Mouse (Mus musculus) G1E (cell line): Measurements from ENCODE around the gene Fam118b. TPM values are rescaled to one million over a fixed set of nuclear protein-coding genes. Genes with fewer than 3 reads are reported as not detected.

ENCODE experiments used
- ATAC-seq: 2 replicates; pipeline ENCODE4 v1.8.0; 2016; ENCODE audit warnings: mild to moderate bottlenecking; ENCODE audit not compliant: insufficient number of reproducible peaks, poor library complexity, low FRiP score, severe bottlenecking; ENCODE audit errors: extremely low read depth
- DNase-seq: peaks from one replicate; pipeline ENCODE4 v3.0.0; 2012; ENCODE audit warnings: low spot score
- H3K27me3 ChIP-seq: 2 replicates; pipeline ENCODE4 v1.6.1; 2012; ENCODE audit warnings: mild to moderate bottlenecking, low read length, inconsistent platforms; ENCODE audit not compliant: insufficient read depth
- H3K36me3 ChIP-seq: replicated peaks from 2 replicates; pipeline ENCODE3; 2012; ENCODE audit warnings: mild to moderate bottlenecking, inconsistent platforms
- H3K4me1 ChIP-seq: 2 replicates; pipeline ENCODE4 v1.6.1; 2012; ENCODE audit warnings: low read depth, low read length, inconsistent platforms, mixed read lengths; ENCODE audit not compliant: insufficient read depth
- H3K4me3 ChIP-seq: 2 replicates; pipeline ENCODE4 v1.5.1; 2012; ENCODE audit warnings: low read depth, mild to moderate bottlenecking, inconsistent platforms, low read length, moderate library complexity, mixed read lengths
- H3K9me3 ChIP-seq: replicated peaks from 2 replicates; pipeline ENCODE4 v1.6.1; 2012; ENCODE audit warnings: inconsistent platforms
- CTCF ChIP-seq: IDR thresholded peaks from 2 replicates; pipeline ENCODE4 v1.5.1; 2012; ENCODE audit warnings: low read depth, low read length, inconsistent platforms, mixed read lengths
- GATA1 ChIP-seq: IDR thresholded peaks from 2 replicates; pipeline ENCODE4 v1.6.1; 2012; ENCODE audit warnings: borderline replicate concordance, low read length, inconsistent platforms, mixed read lengths
- GATA2 ChIP-seq: IDR thresholded peaks from 2 replicates; pipeline ENCODE4 v1.6.1; 2012; ENCODE audit warnings: low read depth, low read length, inconsistent platforms, borderline replicate concordance
- POLR2AphosphoS5 ChIP-seq: IDR thresholded peaks from 2 replicates; pipeline ENCODE4 v1.6.1; 2012; ENCODE audit warnings: low read depth, low read length, inconsistent platforms; ENCODE audit not compliant: insufficient replicate concordance
- TAL1 ChIP-seq: conservative IDR thresholded peaks from 2 replicates; pipeline ENCODE4 v1.6.1; 2012; ENCODE audit warnings: low read depth, low read length, inconsistent platforms, mixed read lengths
- polyA plus RNA-seq: library from polyadenylated mRNA; stranded (reverse); fragments of >175 nt; gene quantifications from 2 replicates; pipeline ENCODE4 v1.2.3, GENCODE M21; 2012
- total RNA-seq, 2 experiments: library from RNA; stranded (forward) in 1 of 2; stranded (reverse) in 1 of 2; fragments of 200-1000 nt in 1 of 2; fragments of >200 nt in 1 of 2; fragmentation: Nextera tagmentation in 1 of 2; gene quantifications; 2 replicates each; pipeline ENCODE4 v1.2.3; 2014 to 2017

Fam118b gene
- total and polyA plus RNA-seq, 3 experiments = 9.5 to 44.0 (median 38.7) TPM

DNA sequence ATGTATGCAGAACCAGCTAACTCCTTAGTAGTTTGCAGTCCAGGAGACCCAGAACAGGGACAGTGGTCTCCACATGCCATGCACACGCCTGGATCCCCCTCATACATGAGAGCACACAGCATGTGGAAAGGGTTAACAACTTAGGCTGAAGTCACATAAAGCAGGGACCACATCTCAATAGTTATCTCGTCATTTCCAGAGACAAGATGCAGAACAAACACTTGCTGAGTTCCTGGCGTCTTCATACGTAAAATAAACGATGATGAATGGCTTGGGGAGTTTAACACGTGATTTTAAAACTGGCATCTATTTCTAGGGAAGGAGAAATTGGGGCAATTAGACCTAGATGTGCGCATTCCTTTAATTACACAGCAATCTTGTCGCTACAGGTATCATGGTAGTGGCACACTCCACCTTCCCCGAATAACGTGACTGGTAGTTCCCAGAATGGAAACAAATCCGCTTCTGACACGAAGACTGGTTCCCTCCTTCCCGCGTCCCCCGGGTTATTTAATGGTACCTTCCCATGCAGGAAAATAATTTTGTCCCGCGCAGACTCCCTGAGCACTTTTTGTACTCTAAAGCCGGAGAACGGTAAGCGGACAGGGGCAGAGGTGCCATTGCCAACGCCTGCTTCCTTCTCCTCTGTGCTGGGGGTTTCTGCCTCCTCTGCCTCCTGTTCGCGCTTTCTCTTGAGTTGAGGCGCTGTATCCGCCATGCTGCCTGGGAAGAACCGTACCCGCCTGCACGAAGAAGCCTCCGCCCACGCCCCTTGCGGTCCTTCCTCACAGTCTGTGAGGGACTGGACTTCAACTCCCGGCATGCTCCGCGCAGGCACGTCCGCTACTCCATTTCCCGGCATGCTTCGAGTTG, 92.1 kb downstream of the Fam118b start, which contains the start of gene Dcps:
TSS of gene Dcps (minus strand) at position 811 of the 873 bp plus-strand sequence.
- Histone ChIP-seq H3K4me1 (peaks cover 16% of the 10 kb centered on the region), H3K27me3 (no peaks in the 10 kb centered on the region), H3K9me3 (no peaks in the 10 kb centered on the region), H3K4me3 (peak within 1 kb of the TSS; percentile 73), H3K36me3 (peaks cover 32% of the 10 kb centered on the region)
- peak; percentile 86 for ATAC-seq
- TF ChIP-seq POLR2AphosphoS5 (no peak; the same call in 1 of the 2 replicates), GATA1 (no peak), TAL1 (no peak), CTCF (no peak), GATA2 (no peak)
- DNase-seq = peak; percentile 66

DNA sequence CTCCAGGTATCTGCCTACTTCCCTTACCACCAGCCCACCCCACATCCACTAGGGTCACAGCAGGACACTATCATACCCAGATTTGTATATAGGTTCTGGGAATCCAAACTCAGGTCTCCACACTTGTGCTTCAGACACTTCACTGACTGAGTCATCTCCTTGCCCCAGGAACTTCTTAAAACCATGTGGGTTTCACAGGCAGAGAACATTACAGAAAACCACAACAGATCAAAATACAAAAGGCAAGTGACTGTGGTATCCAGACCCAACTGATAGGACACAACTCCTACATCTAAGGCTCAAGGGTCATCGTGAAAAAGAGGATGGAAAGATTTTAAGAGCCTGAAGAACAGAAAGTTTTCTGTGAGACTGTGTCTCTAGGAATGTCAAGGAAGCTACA, 94.3 kb downstream of the Fam118b start:
- ATAC-seq (no peak), DNase-seq (no peak)
- TF ChIP-seq GATA1 = no peak
- no peaks in the 10 kb centered on the region for H3K9me3 ChIP-seq
- peaks cover 52% of the 10 kb centered on the region for H3K36me3 ChIP-seq
- H3K27me3 ChIP-seq = no peaks in the 10 kb centered on the region
- no peak overlapping the region for H3K4me3 ChIP-seq
- peaks cover 16% of the 10 kb centered on the region for H3K4me1 ChIP-seq

DNA sequence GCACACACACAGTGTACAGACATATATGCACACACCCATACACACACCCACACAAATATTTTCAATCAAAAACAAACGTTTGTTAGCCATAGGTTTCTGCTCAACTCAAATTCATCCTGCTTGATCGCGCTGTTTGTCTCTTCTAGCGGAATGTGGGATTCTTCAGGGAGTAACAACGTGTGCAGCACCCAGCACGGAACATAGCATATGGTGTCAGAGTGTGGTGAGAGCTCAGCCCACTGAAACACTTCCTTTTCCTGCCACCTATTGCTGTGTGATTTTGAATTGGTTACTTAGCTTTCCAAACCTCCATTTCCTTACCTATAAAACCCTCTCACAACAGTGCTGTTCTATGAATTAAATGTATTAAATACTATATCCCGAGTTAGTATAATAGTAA, 97.5 kb downstream of the Fam118b start:
- DNase-seq (no peak), ATAC-seq (no peak)
- H3K36me3 ChIP-seq = peaks cover 81% of the 10 kb centered on the region
- TF ChIP-seq GATA2 (no peak), POLR2AphosphoS5 (no peak), CTCF (no peak)
- H3K4me3 ChIP-seq = no peak overlapping the region
- H3K4me1 ChIP-seq = peaks cover 13% of the 10 kb centered on the region
- H3K27me3 ChIP-seq = no peaks in the 10 kb centered on the region
- no peaks in the 10 kb centered on the region for H3K9me3 ChIP-seq

Other genes with a start within 250 kb of the Fam118b start
- gene St3gal4, start 148.5 kb downstream of the Fam118b start, total RNA-seq (2014; fragmentation: Nextera tagmentation) = 10.6 and 21.8 TPM in 2 replicates
- 19.6 and 24.4 TPM in 2 replicates for gene St3gal4, start 148.5 kb downstream of the Fam118b start, total RNA-seq (2017)
- 26.1 and 29.0 TPM in 2 replicates for gene St3gal4, start 148.5 kb downstream of the Fam118b start, polyA plus RNA-seq
- gene Dcps, start 91.7 kb downstream of the Fam118b start, total RNA-seq (2014; fragmentation: Nextera tagmentation) = 32.7 and 39.1 TPM in 2 replicates
- 53.4 and 68.1 TPM in 2 replicates for gene Dcps, start 91.7 kb downstream of the Fam118b start, total RNA-seq (2017)
- 84.2 and 91.5 TPM in 2 replicates for gene Dcps, start 91.7 kb downstream of the Fam118b start, polyA plus RNA-seq
- 58.0 and 62.1 TPM in 2 replicates for gene Srpr, start 67.6 kb downstream of the Fam118b start, total RNA-seq (2014; fragmentation: Nextera tagmentation)
- 33.6 and 42.1 TPM in 2 replicates for gene Srpr, start 67.6 kb downstream of the Fam118b start, total RNA-seq (2017)
- 6.2 and 7.0 TPM in 2 replicates for gene Srpr, start 67.6 kb downstream of the Fam118b start, polyA plus RNA-seq
- gene Tirap, start 67.5 kb downstream of the Fam118b start, total RNA-seq (2014; fragmentation: Nextera tagmentation) = 6.8 and 11.7 TPM in 2 replicates
- 7.7 and 8.1 TPM in 2 replicates for gene Tirap, start 67.5 kb downstream of the Fam118b start, total RNA-seq (2017)
- 5.0 and 5.3 TPM in 2 replicates for gene Tirap, start 67.5 kb downstream of the Fam118b start, polyA plus RNA-seq
- 11.9 and 13.5 TPM in 2 replicates for gene Foxred1, start 56.8 kb downstream of the Fam118b start, total RNA-seq (2014; fragmentation: Nextera tagmentation)
- 31.1 and 39.2 TPM in 2 replicates for gene Foxred1, start 56.8 kb downstream of the Fam118b start, total RNA-seq (2017)
- gene Foxred1, start 56.8 kb downstream of the Fam118b start, polyA plus RNA-seq = 8.4 and 11.4 TPM in 2 replicates
- gene Rpusd4, start 60 bp upstream of the Fam118b start, total RNA-seq (2014; fragmentation: Nextera tagmentation) = 17.7 and 24.0 TPM in 2 replicates
- 23.9 and 24.9 TPM in 2 replicates for gene Rpusd4, start 60 bp upstream of the Fam118b start, total RNA-seq (2017)
- gene Rpusd4, start 60 bp upstream of the Fam118b start, polyA plus RNA-seq = 2.1 and 3.1 TPM in 2 replicates
- 0.19 TPM in 1 of 2 replicates, not detected in the other for gene Cdon, start 153.3 kb upstream of the Fam118b start, total RNA-seq (2014; fragmentation: Nextera tagmentation)
- gene Cdon, start 153.3 kb upstream of the Fam118b start, total RNA-seq (2017) = 0.52 and 0.93 TPM in 2 replicates
- gene Cdon, start 153.3 kb upstream of the Fam118b start, polyA plus RNA-seq = 0.01 and 0.03 TPM in 2 replicates